In genomic region chr3:32333456-32334086, GRCm38 (mm10) we compare ENCODE assay signal across 8 mouse cellular contexts. TPM values are rescaled to one million over a fixed set of nuclear protein-coding genes. Genes with fewer than 3 reads are reported as not detected.
A peak's percentile ranks its signal among the peaks of the same experiment; 100 is the strongest.
DNase-seq lines count a peak whose midpoint lies in the region; ATAC-seq lines count a peak whose summit lies in the region.

No protein-coding gene starts in this region.

- intact Hi-C loops in left cerebral cortex, postnatal 4 days (cut with DNase I), result loop anchor here (2.0 to 10.0 kb wide), 2 partner anchors 111 to 175 kb away; no protein-coding TSS in a partner anchor

- H3K9ac ChIP-seq in heart, embryonic 11.5 days (ENCODE audit: low read depth, low read length), result no peak overlapping the region
- no peak overlapping the region for H3K9ac ChIP-seq in midbrain, embryonic 15.5 days

- no peak overlapping the region for H3K27ac ChIP-seq in heart, embryonic 11.5 days (ENCODE audit: low read depth, low read length)
- H3K27ac ChIP-seq in midbrain, embryonic 15.5 days, result no peak overlapping the region

- no peaks in the 10 kb centered on the region for H3K9me3 ChIP-seq in heart, embryonic 11.5 days (replicated peaks; ENCODE audit: control insufficient read depth, low read length)
- H3K9me3 ChIP-seq in midbrain, embryonic 15.5 days, result no peaks in the 10 kb centered on the region

- H3K4me1 ChIP-seq in heart, embryonic 11.5 days (ENCODE audit: control insufficient read depth, insufficient read depth, low read length), result no peaks in the 10 kb centered on the region
- no peaks in the 10 kb centered on the region for H3K4me1 ChIP-seq in midbrain, embryonic 15.5 days

- 30% methylated on average over 7 of the region's 7 CpGs for WGBS in heart, embryonic 11.5 days (ENCODE audit: insufficient replicate concordance)
- WGBS in midbrain, embryonic 15.5 days, result 38% methylated on average over 7 of the region's 7 CpGs

- no peaks in the 10 kb centered on the region for H3K27me3 ChIP-seq in heart, embryonic 11.5 days (ENCODE audit: control insufficient read depth, insufficient read depth, low read length)
- H3K27me3 ChIP-seq in midbrain, embryonic 15.5 days (replicated peaks), result no peaks in the 10 kb centered on the region

- no peak overlapping the region for H3K4me2 ChIP-seq in heart, embryonic 11.5 days
- no peak overlapping the region for H3K4me2 ChIP-seq in midbrain, embryonic 15.5 days

- no peak for ATAC-seq in heart, embryonic 11.5 days (replicated peaks; ENCODE audit: insufficient number of reproducible peaks, low FRiP score, low TSS enrichment)
- ATAC-seq in common myeloid progenitor, adult 5-6 weeks (replicated peaks; ENCODE audit: low read depth, poor library complexity, severe bottlenecking), result peak; percentile 89
- ATAC-seq in midbrain, embryonic 15.5 days (replicated peaks), result peak; percentile 85

- H3K36me3 ChIP-seq in heart, embryonic 11.5 days (ENCODE audit: control insufficient read depth, insufficient read depth, low read length), result no peaks in the 10 kb centered on the region
- no peaks in the 10 kb centered on the region for H3K36me3 ChIP-seq in midbrain, embryonic 15.5 days (replicated peaks)

- no peak overlapping the region for H3K4me3 ChIP-seq in heart, embryonic 11.5 days (ENCODE audit: low read depth, low read length)
- H3K4me3 ChIP-seq in midbrain, embryonic 15.5 days, result no peak overlapping the region

- peak; percentile 75 to 86 for DNase-seq in heart, adult 18-20 months
- peak; percentile 29 for DNase-seq in gastrocnemius, postnatal 25 days
- peak; percentile 79 for DNase-seq in kidney, adult 18-20 months
- DNase-seq in left cerebral cortex, postnatal 4 days, result peak; percentile 79
- DNase-seq in spleen, postnatal 10 days (ENCODE audit: low spot score in 2 of 2), result peak; percentile 28 to 77

RNA-seq across cellular contexts. Expression of gene Zmat3, which starts 32.2 kb away (rescaled TPM):
- total RNA-seq in heart, adult 18-20 months (2021), result 1 to 10 TPM; 7.1 to 7.5 TPM
- polyA plus RNA-seq in heart, embryonic 11.5 days (2014; fragmentation: Nextera tagmentation; extraction: Ambion mirVana), result 5.3 and 5.8 TPM in 2 replicates
- 1.8 TPM in 2 replicates for total RNA-seq in common myeloid progenitor, adult 5-6 weeks (2017)
- total RNA-seq in gastrocnemius, postnatal 25 days (2021), result 10 to 100 TPM in 1 of 2 experiments, 1 to 10 TPM in 1; 8.0 to 11.5 TPM
- 10 to 100 TPM; 41.2 to 43.3 TPM for total RNA-seq in left cerebral cortex, postnatal 4 days (2021)
- polyA plus RNA-seq in midbrain, embryonic 15.5 days (2015; fragmentation: Nextera tagmentation; extraction: Ambion mirVana), result 7.0 and 8.0 TPM in 2 replicates

Comparison
In these comparisons a context has a peak if more than half of its experiments do, and no peak if none do; other contexts are left out.
1. DNase-seq: peak in every context shown above with its lines; median percentile 80 in heart, adult 18-20 months; 79 in kidney, adult 18-20 months; 79 in left cerebral cortex, postnatal 4 days; 52 in spleen, postnatal 10 days; 29 in gastrocnemius, postnatal 25 days.